Mouse (Mus musculus) thymus, postnatal 36 days (tissue): ENCODE measurements around the gene Il17rb.

Source experiments
- DNase-seq, 2 experiments: peaks; one replicate each; pipeline ENCODE4 v3.0.0; 2022; ENCODE audit warnings: mixed read lengths in 2 of 2

Gene Il17rb

GRCm38 (mm10) chr14:30015008-30015407 lies 6.3 kb upstream of the Il17rb start:
- no peak for DNase-seq

- peak; percentile 38 to 51 for DNase-seq
Measured at GRCm38 (mm10) chr14:30014487-30014886, 5.8 kb upstream of the Il17rb start.

- no peak for DNase-seq
Measured at GRCm38 (mm10) chr14:30011886-30012560, 3.3 kb upstream of the Il17rb start.

GRCm38 (mm10) chr14:30009864-30010560 lies 1.3 kb upstream of the Il17rb start:
- peak; percentile 46 to 62 for DNase-seq

GRCm38 (mm10) chr14:29999475-29999811 lies 9.3 kb downstream of the Il17rb start:
- DNase-seq, result no peak

- DNase-seq, result no peak
Measured at GRCm38 (mm10) chr14:29998747-29999474, 9.8 kb downstream of the Il17rb start.

GRCm38 (mm10) chr14:29997345-29997744 lies 11.4 kb downstream of the Il17rb start:
- DNase-seq, result no peak

- DNase-seq, result no peak
Measured at GRCm38 (mm10) chr14:29996000-29996751, 12.5 kb downstream of the Il17rb start.

GRCm38 (mm10) chr14:29994976-29995375 lies 13.7 kb downstream of the Il17rb start:
- DNase-seq, result no peak

GRCm38 (mm10) chr14:29988337-29988736 lies 20.4 kb downstream of the Il17rb start:
- no peak for DNase-seq

- DNase-seq, result no peak
Measured at GRCm38 (mm10) chr14:29987739-29988138, 21.0 kb downstream of the Il17rb start.

- no peak for DNase-seq
Measured at GRCm38 (mm10) chr14:29987276-29987675, 21.4 kb downstream of the Il17rb start.

GRCm38 (mm10) chr14:29986096-29986495 lies 22.6 kb downstream of the Il17rb start:
- DNase-seq, result no peak

- DNase-seq, result peak; percentile 39 to 50
Measured at GRCm38 (mm10) chr14:29980447-29981205, 28.1 kb downstream of the Il17rb start.

GRCm38 (mm10) chr14:29978254-29979204 lies 30.2 kb downstream of the Il17rb start, which contains the start of gene Actr8:
TSS of gene Actr8 (plus strand) at chr14:29978337.
- DNase-seq, result peak; percentile 91

GRCm38 (mm10) chr14:29976927-29977326 lies 31.8 kb downstream of the Il17rb start:
- DNase-seq, result no peak

- DNase-seq, result no peak
Measured at GRCm38 (mm10) chr14:29971993-29972392, 36.7 kb downstream of the Il17rb start.

GRCm38 (mm10) chr14:29971446-29971845 lies 37.2 kb downstream of the Il17rb start:
- DNase-seq, result no peak

GRCm38 (mm10) chr14:29968075-29968821 lies 40.4 kb downstream of the Il17rb start, which contains the start of gene Selenok:
TSS of gene Selenok (plus strand) at chr14:29968308.
- DNase-seq, result peak; percentile 88 to 95

GRCm38 (mm10) chr14:29967611-29968010 lies 41.1 kb downstream of the Il17rb start:
- DNase-seq, result no peak
